Mouse (Mus musculus): Measurements from ENCODE around the gene Col9a1. TPM values are rescaled to one million over a fixed set of nuclear protein-coding genes. Genes with fewer than 3 reads are reported as not detected.

Gene Col9a1
- polyA plus RNA-seq (2012; rRNA removed; ENCODE audit: low replicate concordance) = not detected in 2 replicates

GRCm38 (mm10) chr1:24177224-24177851, at the start of gene Col9a1:
Col9a1 (plus strand) TSS chr1:24177610.

Other genes with a start within 250 kb of the Col9a1 start
- 1.1 and 2.2 TPM in 2 replicates for gene Sdhaf4, start 172.0 kb upstream of the Col9a1 start, polyA plus RNA-seq (2012; rRNA removed; ENCODE audit: low replicate concordance)
- gene Fam135a, start 77.3 kb upstream of the Col9a1 start, polyA plus RNA-seq (2012; rRNA removed; ENCODE audit: low replicate concordance) = 2.8 and 4.4 TPM in 2 replicates